Mouse (Mus musculus) embryonic facial prominence, embryonic 11.5 days (tissue): ENCODE measurements around the gene Hoxb7. TPM values are rescaled to one million over a fixed set of nuclear protein-coding genes. Genes with fewer than 3 reads are reported as not detected.

ENCODE experiments used
- ATAC-seq: fragments of 200-750 bp; cut with Nextera tagmentation; replicated peaks from 2 replicates; pipeline ENCODE4 v1.8.0; 2017; ENCODE audit warnings: low read depth; ENCODE audit not compliant: insufficient number of reproducible peaks, low FRiP score, low TSS enrichment
- DNase-seq: peaks from one replicate; pipeline ENCODE4 v3.0.0-alpha.2; 2015; ENCODE audit warnings: low spot score
- H3K27ac ChIP-seq: fragments of 300-500 bp; sonication (generic); replicated peaks from 2 replicates; pipeline ENCODE4 v1.5.1; 2014; ENCODE audit warnings: mild to moderate bottlenecking, low read depth, low read length, control low read depth
- H3K27me3 ChIP-seq: fragments of 300-500 bp; sonication (generic); 2 replicates; pipeline ENCODE4 v1.6.1; 2014; ENCODE audit warnings: mild to moderate bottlenecking, low read length, moderate library complexity, mixed read lengths; ENCODE audit not compliant: control insufficient read depth, insufficient read depth
- H3K36me3 ChIP-seq: fragments of 300-500 bp; sonication (generic); replicated peaks from 2 replicates; pipeline ENCODE4 v1.6.1; 2014; ENCODE audit warnings: low read depth, mild to moderate bottlenecking, low read length, moderate library complexity, mixed read lengths; ENCODE audit not compliant: control insufficient read depth, insufficient read depth
- H3K4me1 ChIP-seq: fragments of 300-500 bp; sonication (generic); 2 replicates; pipeline ENCODE4 v1.6.1; 2014; ENCODE audit warnings: low read length, mixed read lengths; ENCODE audit not compliant: control insufficient read depth, insufficient read depth
- H3K4me2 ChIP-seq: fragments of 300-500 bp; sonication (generic); 2 replicates; pipeline ENCODE4 v1.6.1; 2014; ENCODE audit warnings: low read depth, mild to moderate bottlenecking, control low read depth, low read length, moderate library complexity
- H3K4me3 ChIP-seq: fragments of 300-500 bp; sonication (generic); 2 replicates; pipeline ENCODE4 v1.5.1; 2014; ENCODE audit warnings: low read depth, low read length, control low read depth
- H3K9ac ChIP-seq: fragments of 300-500 bp; sonication (generic); replicated peaks from 2 replicates; pipeline ENCODE4 v1.6.1; 2014; ENCODE audit warnings: mild to moderate bottlenecking, control low read depth, low read length
- H3K9me3 ChIP-seq: fragments of 300-500 bp; sonication (generic); replicated peaks from 2 replicates; pipeline ENCODE4 v1.6.1; 2016; ENCODE audit warnings: mild to moderate bottlenecking, low read length, inconsistent platforms, mixed read lengths; ENCODE audit not compliant: control insufficient read depth
- WGBS: fragments of 180-500 bp; shearing (Covaris S2); extraction: QIAGEN DNeasy Blood & Tissue Kit; methylation state at CpG from one replicate; pipeline ENCODE4 v1.1.7; 2014; 5-methylcytosine and 5-hydroxymethylcytosine counted together
- polyA plus RNA-seq: library from polyadenylated mRNA; unstranded; fragments of >200 nt; fragmentation: Nextera tagmentation; extraction: Ambion mirVana; gene quantifications from 2 replicates; pipeline ENCODE4 v1.2.1, GENCODE M21; 2014

Gene Hoxb7
- polyA plus RNA-seq, 1 experiment from 2014 or later, result 0.15 TPM

GRCm38 (mm10) chr11:96284774-96285734, 1.4 kb upstream of the Hoxb7 start:
- no peak for ATAC-seq
- Histone ChIP-seq H3K36me3 (no peaks in the 10 kb centered on the region; the same call in 1 of the 2 replicates), H3K4me1 (no peaks in the 10 kb centered on the region), H3K9ac (no peak overlapping the region), H3K27ac (no peak overlapping the region), H3K4me2 (no peak overlapping the region), H3K4me3 (no peak overlapping the region), H3K27me3 (peaks cover 91% of the 10 kb centered on the region), H3K9me3 (no peaks in the 10 kb centered on the region)
- WGBS, result under 1% methylated on average over 33 of the region's 37 CpGs
- DNase-seq, result no peak

DNA sequence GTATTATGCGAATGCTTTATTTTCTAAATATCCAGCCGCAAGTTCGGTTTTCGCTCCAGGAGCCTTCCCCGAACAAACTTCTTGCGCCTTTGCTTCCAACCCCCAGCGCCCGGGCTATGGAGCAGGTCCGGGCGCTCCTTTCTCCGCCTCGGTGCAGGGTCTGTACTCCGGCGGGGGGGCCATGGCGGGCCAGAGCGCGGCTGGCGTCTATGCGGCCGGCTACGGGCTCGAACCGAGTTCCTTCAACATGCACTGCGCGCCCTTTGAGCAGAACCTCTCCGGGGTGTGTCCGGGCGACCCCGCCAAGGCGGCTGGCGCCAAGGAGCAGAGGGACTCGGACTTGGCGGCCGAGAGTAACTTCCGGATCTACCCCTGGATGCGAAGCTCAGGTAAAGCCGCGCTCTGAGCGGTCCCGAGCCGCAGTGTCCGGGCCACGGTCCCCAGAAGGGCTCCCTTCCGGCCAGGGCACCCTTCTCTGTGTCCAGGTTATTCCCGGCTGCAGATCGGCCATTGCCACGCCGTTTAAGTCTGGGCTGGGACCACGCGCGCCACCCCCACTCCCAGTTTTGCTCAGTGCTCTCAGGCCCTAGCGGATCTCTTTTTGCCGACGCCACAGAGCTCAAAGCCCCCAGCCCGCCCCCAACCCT, 439 bp downstream of the Hoxb7 start:
- DNase-seq (no peak), ATAC-seq (no peak)
- no peak overlapping the region for H3K27ac ChIP-seq
- peak overlapping the region; percentile 21; the same call in 1 of the 2 replicates for H3K4me2 ChIP-seq
- H3K9ac ChIP-seq, result no peak overlapping the region
- H3K27me3 ChIP-seq, result peaks cover 91% of the 10 kb centered on the region
- no peaks in the 10 kb centered on the region for H3K36me3 ChIP-seq
- no peaks in the 10 kb centered on the region for H3K4me1 ChIP-seq
- H3K9me3 ChIP-seq, result no peaks in the 10 kb centered on the region
- H3K4me3 ChIP-seq, result no peak overlapping the region
- WGBS, result under 1% methylated on average over 54 of the region's 55 CpGs

DNA sequence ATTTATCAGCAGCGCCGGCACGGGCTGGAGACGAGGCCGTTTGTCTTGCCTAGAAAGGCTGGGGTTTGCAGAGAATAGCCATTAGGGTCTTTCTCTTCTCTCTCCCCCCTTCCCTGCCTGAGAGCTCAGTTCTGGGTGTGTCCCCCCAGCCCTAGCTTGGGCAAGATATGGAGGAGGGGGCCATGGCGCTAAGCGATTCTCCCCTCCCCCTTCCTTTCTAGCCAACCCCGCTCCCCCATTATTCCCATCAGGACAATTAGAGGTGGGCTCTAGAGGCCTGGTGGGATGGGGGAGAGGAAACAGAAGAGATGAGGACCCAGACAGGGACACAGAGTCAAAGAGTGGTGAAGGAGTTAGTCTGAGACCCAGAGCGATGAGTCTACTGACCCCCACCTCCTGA, 988 bp downstream of the Hoxb7 start:
- DNase-seq (no peak), ATAC-seq (no peak)
- H3K4me1 ChIP-seq, result no peaks in the 10 kb centered on the region
- no peak overlapping the region for H3K9ac ChIP-seq
- WGBS, result 0% methylated on average over 9 of the region's 9 CpGs
- H3K9me3 ChIP-seq, result no peaks in the 10 kb centered on the region
- no peak overlapping the region for H3K4me3 ChIP-seq
- peaks cover 92% of the 10 kb centered on the region for H3K27me3 ChIP-seq
- no peak overlapping the region for H3K27ac ChIP-seq
- H3K36me3 ChIP-seq, result no peaks in the 10 kb centered on the region
- H3K4me2 ChIP-seq, result no peak overlapping the region

- H3K36me3 ChIP-seq, result no peaks in the 10 kb centered on the region
- no peak overlapping the region for H3K9ac ChIP-seq
- WGBS, result 7% methylated on average over 1 of the region's 1 CpGs
- peaks cover 94% of the 10 kb centered on the region for H3K27me3 ChIP-seq
- H3K4me1 ChIP-seq, result no peaks in the 10 kb centered on the region
- no peak for ATAC-seq
- DNase-seq, result no peak
- no peak overlapping the region for H3K4me2 ChIP-seq
- H3K9me3 ChIP-seq, result no peaks in the 10 kb centered on the region
- no peak overlapping the region for H3K4me3 ChIP-seq
- H3K27ac ChIP-seq, result no peak overlapping the region
Observed at GRCm38 (mm10) chr11:96288455-96289221, 2.2 kb downstream of the Hoxb7 start.

GRCm38 (mm10) chr11:96289293-96289692, 2.9 kb downstream of the Hoxb7 start:
- H3K4me3 ChIP-seq, result no peak overlapping the region
- H3K27ac ChIP-seq, result no peak overlapping the region
- H3K27me3 ChIP-seq, result peaks cover 96% of the 10 kb centered on the region
- no peak for DNase-seq
- no peaks in the 10 kb centered on the region for H3K4me1 ChIP-seq
- no peak overlapping the region for H3K9ac ChIP-seq
- WGBS, result 2% methylated on average over 21 of the region's 21 CpGs
- H3K36me3 ChIP-seq, result no peaks in the 10 kb centered on the region
- H3K4me2 ChIP-seq, result no peak overlapping the region
- no peaks in the 10 kb centered on the region for H3K9me3 ChIP-seq
- ATAC-seq, result no peak

DNA sequence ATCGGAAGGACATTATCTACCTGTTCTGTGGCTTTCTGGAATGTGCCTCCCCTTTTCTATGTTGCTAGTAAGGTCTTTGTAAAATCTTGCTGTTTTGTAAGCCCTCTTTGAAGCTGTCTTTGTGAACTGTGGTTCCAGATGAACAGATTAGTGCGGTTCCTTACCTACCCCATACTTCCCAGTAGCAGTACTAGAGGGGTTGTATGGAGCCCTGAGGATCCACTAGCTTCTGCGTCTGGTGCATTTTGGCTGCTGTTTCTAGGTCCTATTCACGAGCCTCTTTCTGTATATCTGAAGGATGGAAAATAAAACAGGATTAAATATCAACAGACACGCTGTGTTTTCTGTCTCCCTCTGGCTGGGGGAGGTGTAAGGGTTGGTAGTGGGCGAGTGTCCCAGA, 3.4 kb downstream of the Hoxb7 start:
- Histone ChIP-seq H3K36me3 (no peaks in the 10 kb centered on the region), H3K4me3 (no peak overlapping the region), H3K27me3 (peaks cover 96% of the 10 kb centered on the region), H3K4me1 (no peaks in the 10 kb centered on the region), H3K9ac (no peak overlapping the region), H3K9me3 (no peaks in the 10 kb centered on the region), H3K4me2 (no peak overlapping the region), H3K27ac (no peak overlapping the region)
- 7% methylated on average over 6 of the region's 6 CpGs for WGBS
- DNase-seq (no peak), ATAC-seq (no peak)

DNA sequence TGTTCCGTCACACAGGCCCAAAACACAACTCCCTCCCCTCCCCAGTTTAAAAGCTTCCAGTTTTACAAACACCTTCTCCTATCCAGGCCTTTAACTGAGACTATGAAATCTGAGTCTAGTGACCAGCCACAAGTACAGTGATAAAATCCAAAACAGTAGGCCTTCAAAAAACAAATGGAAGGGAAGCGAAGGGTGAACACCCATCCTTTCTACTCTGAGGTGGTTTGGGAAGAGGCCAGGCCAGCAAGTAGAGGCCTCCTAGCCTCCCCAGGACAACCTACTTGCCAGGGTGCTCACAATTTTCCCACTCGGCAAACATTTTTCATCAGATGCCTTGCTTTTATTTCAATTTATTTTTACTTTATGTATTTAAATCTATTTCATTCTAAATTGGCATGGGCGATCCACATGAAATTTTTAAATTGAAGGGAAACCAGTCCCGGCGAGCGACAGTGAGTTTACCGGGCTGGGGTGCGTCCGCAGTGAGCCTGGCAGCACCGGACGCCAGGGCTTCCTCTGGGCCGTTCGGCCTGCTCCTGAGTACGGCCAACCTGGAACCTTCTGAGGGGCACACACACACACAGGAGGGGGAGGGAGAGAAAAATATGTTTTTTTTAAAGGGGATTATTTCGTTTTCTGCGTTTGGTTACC, 4.4 kb downstream of the Hoxb7 start:
- DNase-seq, result no peak
- Histone ChIP-seq H3K27me3 (peaks cover 96% of the 10 kb centered on the region), H3K4me2 (no peak overlapping the region), H3K36me3 (no peaks in the 10 kb centered on the region), H3K4me1 (no peaks in the 10 kb centered on the region), H3K9ac (no peak overlapping the region), H3K27ac (no peak overlapping the region), H3K4me3 (no peak overlapping the region), H3K9me3 (no peaks in the 10 kb centered on the region)
- ATAC-seq, result no peak
- 2% methylated on average over 17 of the region's 17 CpGs for WGBS
